ENCODE assay signal across 21 mouse cellular contexts in genomic region chr3:52528521-52528920, GRCm38 (mm10).
A peak's percentile ranks its signal among the peaks of the same experiment; 100 is the strongest.
DNase-seq lines count a peak whose midpoint lies in the region; ATAC-seq and TF ChIP-seq lines count a peak whose summit lies in the region.
"Had no signal": no experiment of that assay in that cellular context is flagged by ENCODE, and none has a peak within 500 bp of the region (broad histone marks: within the 10 kb centered on the region; RNA-seq: fewer than 3 reads in every experiment).

No protein-coding gene starts in this region.

- H3K4me3 ChIP-seq in heart, embryonic 10.5 days, result no peak overlapping the region
- no peak overlapping the region for H3K4me3 ChIP-seq in liver, adult 2 months (ENCODE audit: insufficient read depth, low read depth, low read length)
- H3K4me3 ChIP-seq in liver, embryonic 12.5 days, result no peak overlapping the region
- no peak overlapping the region for H3K4me3 ChIP-seq in brown adipose tissue, adult 24 weeks (ENCODE audit: insufficient read depth, low read depth, low read length)
- H3K4me3 ChIP-seq: embryonic facial prominence, embryonic 10.5 days; embryonic facial prominence, embryonic 13.5 days; erythroblast, embryonic 14.5 days; forebrain, embryonic 12.5 days; hindbrain, embryonic 12.5 days; hindbrain, embryonic 15.5 days had no signal

- H3K9me3 ChIP-seq in heart, embryonic 10.5 days, result no peaks in the 10 kb centered on the region
- H3K9me3 ChIP-seq in liver, embryonic 12.5 days (replicated peaks), result no peaks in the 10 kb centered on the region
- H3K9me3 ChIP-seq: embryonic facial prominence, embryonic 10.5 days; embryonic facial prominence, embryonic 13.5 days; forebrain, embryonic 12.5 days; hindbrain, embryonic 12.5 days; hindbrain, embryonic 15.5 days had no signal

- WGBS in heart, embryonic 10.5 days, result 82% methylated on average over 7 of the region's 7 CpGs
- WGBS in liver, adult 2 months, result 84% methylated on average over 7 of the region's 7 CpGs
- 72% methylated on average over 7 of the region's 7 CpGs for WGBS in liver, embryonic 12.5 days (ENCODE audit: insufficient replicate concordance)

- no peak for TF ChIP-seq POLR2A in liver, adult 2 months (IDR thresholded peaks at IDR 0.05; ENCODE audit: extremely low read depth, insufficient read depth, low read length)

- no peak overlapping the region for H3K4me2 ChIP-seq in liver, embryonic 12.5 days
- H3K4me2 ChIP-seq: embryonic facial prominence, embryonic 13.5 days; forebrain, embryonic 12.5 days; hindbrain, embryonic 12.5 days; hindbrain, embryonic 15.5 days had no signal

- ATAC-seq in liver, embryonic 12.5 days, result no peak
- ATAC-seq in CD4-positive, CD25-positive, alpha-beta regulatory T cell, adult 4 months, result no peak
- ATAC-seq: activated CD4-positive, CD25-positive, alpha-beta regulatory T cell, adult 4 months; forebrain, embryonic 16.5 days; intestine, postnatal 0 days had no signal

- H3K27ac ChIP-seq in heart, embryonic 10.5 days, result no peak overlapping the region
- H3K27ac ChIP-seq in liver, adult 2 months (replicated peaks; ENCODE audit: insufficient read depth, low read depth, low read length), result no peak overlapping the region
- no peak overlapping the region for H3K27ac ChIP-seq in liver, embryonic 12.5 days
- H3K27ac ChIP-seq in brown adipose tissue, adult 24 weeks (replicated peaks; ENCODE audit: low read depth, low read length), result peak overlapping the region; percentile 97
- H3K27ac ChIP-seq: embryonic facial prominence, embryonic 10.5 days; embryonic facial prominence, embryonic 13.5 days; forebrain, embryonic 12.5 days; hindbrain, embryonic 12.5 days; hindbrain, embryonic 15.5 days had no signal

- H3K27me3 ChIP-seq in heart, embryonic 10.5 days (ENCODE audit: insufficient read depth, poor library complexity, severe bottlenecking), result 0 out of 2 replicates have a peak, but pooled peaks cover 5% of the 10 kb centered on the region
- H3K27me3 ChIP-seq in liver, adult 2 months (ENCODE audit: control insufficient read depth, insufficient read depth, low read length), result no peaks in the 10 kb centered on the region
- H3K27me3 ChIP-seq in liver, embryonic 12.5 days (replicated peaks), result no peaks in the 10 kb centered on the region
- H3K27me3 ChIP-seq: hindbrain, embryonic 12.5 days; hindbrain, embryonic 15.5 days had no signal

- TF ChIP-seq CTCF in liver, adult 2 months (IDR thresholded peaks at IDR 0.05; ENCODE audit: low read depth, low read length), result no peak

- no peaks in the 10 kb centered on the region for H3K36me3 ChIP-seq in heart, embryonic 10.5 days
- H3K36me3 ChIP-seq in liver, adult 2 months (ENCODE audit: control insufficient read depth, insufficient read depth, low read length), result no peaks in the 10 kb centered on the region
- H3K36me3 ChIP-seq in liver, embryonic 12.5 days, result no peaks in the 10 kb centered on the region
- H3K36me3 ChIP-seq: embryonic facial prominence, embryonic 10.5 days; embryonic facial prominence, embryonic 13.5 days; forebrain, embryonic 12.5 days; hindbrain, embryonic 12.5 days; hindbrain, embryonic 15.5 days had no signal

- H3K9ac ChIP-seq in liver, adult 2 months (ENCODE audit: low read depth, low read length), result no peak overlapping the region
- no peak overlapping the region for H3K9ac ChIP-seq in liver, embryonic 12.5 days
- H3K9ac ChIP-seq: embryonic facial prominence, embryonic 13.5 days; forebrain, embryonic 12.5 days; hindbrain, embryonic 12.5 days; hindbrain, embryonic 15.5 days had no signal

- H3K79me2 ChIP-seq in liver, adult 2 months (ENCODE audit: control insufficient read depth, insufficient read depth, low read length), result no peaks in the 10 kb centered on the region

- DNase-seq in heart, adult 11 months, result peak; percentile 94
- DNase-seq in heart, embryonic 10.5 days (ENCODE audit: low spot score), result no peak
- DNase-seq in liver, adult 2 months (ENCODE audit: extremely low read depth, low read depth, low spot score), result peak; percentile 26
- peak; percentile 75 for DNase-seq in adipocyte (ENCODE audit: low spot score)
- DNase-seq: cerebellum, adult 11 months; cerebellum, adult 2 months; cerebellum, adult 9-11 months; cerebellum, postnatal 25 days; embryo, embryonic 11 days had no signal

- peaks cover 2% of the 10 kb centered on the region; the same call in 1 of the 2 replicates for H3K4me1 ChIP-seq in heart, embryonic 10.5 days
- H3K4me1 ChIP-seq in liver, adult 2 months (ENCODE audit: control insufficient read depth, insufficient read depth, low read length), result peaks cover 23% of the 10 kb centered on the region
- no peaks in the 10 kb centered on the region for H3K4me1 ChIP-seq in liver, embryonic 12.5 days
- peaks cover 6% of the 10 kb centered on the region; the same call in 1 of the 2 replicates for H3K4me1 ChIP-seq in brown adipose tissue, adult 24 weeks (ENCODE audit: control insufficient read depth, insufficient read depth, insufficient read length, low read length)
- H3K4me1 ChIP-seq: embryonic facial prominence, embryonic 13.5 days; forebrain, embryonic 12.5 days had no signal
